Mouse (Mus musculus) cerebellum, postnatal 36 days (tissue): ENCODE results near the gene Tlk2.

Experiments used
- DNase-seq, 2 experiments: peaks; one replicate each; pipeline ENCODE4 v3.0.0; 2021 to 2022; ENCODE audit warnings: mixed read lengths in 2 of 2

Tlk2 gene

DNA sequence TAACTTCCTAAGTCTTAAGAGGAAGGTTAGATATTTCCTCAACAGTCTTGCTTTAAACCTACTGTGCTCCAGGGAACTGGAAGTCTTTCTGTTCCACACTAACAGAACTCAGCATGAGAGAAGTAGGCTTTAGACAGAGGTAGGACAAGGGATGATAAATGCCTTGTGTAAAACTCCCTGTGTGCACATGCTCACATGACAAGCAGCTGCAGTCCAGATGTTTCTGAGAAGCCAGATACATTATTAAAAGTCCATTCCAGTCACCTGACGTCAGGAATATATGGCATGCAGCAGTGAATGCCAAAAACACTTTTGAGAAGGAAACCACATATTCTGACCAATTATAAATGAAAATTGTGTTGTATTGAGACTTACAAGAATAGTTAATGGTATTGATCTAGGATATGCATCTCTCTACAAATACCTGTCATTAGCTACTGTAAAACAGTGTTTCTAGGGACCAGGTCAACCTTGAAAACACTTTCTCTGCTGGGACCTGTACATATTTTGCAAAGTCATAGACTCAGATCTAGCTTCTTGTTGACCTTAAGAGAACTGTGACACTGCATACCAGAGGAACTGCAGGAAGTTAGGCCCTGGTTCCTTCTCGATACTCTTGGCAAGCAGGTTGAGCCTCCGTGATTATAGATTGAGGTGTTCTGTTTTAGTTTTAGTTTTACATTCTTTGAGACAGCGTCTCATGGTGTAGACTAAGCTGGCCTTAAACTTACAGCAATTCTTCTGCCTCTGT, 83.2 kb downstream of the Tlk2 start:
- no peak for DNase-seq

- no peak for DNase-seq
These were observed 85.9 kb downstream of the Tlk2 start for GRCm38 (mm10) chr11:105264506-105264905.

DNA sequence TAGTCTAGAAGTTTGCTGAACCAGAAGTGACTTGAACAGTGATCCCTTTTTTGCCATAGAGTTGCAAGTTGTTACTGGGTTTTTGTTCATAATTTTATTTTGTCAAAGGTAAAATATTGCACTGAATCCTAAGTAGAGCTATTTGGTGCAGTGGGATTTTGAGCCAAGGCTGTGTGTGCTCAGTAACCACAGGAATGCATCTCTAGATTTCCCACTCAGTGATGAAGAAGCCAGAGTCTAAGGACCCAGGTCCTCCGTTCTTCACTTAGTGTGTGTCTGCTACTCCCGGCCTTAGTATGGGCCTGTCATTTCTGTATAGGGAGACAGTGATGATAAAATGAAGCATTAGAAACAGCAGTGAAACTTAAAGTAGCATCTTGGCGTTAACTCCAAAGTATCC, 86.4 kb downstream of the Tlk2 start:
- DNase-seq: no peak

- peak; percentile 43 to 71 for DNase-seq
These were observed 91.5 kb downstream of the Tlk2 start for GRCm38 (mm10) chr11:105270155-105270554.

- DNase-seq: no peak
These were observed 101.8 kb downstream of the Tlk2 start for GRCm38 (mm10) chr11:105280456-105280855.

GRCm38 (mm10) chr11:105281291-105281690, 102.7 kb downstream of the Tlk2 start:
- no peak for DNase-seq

DNA sequence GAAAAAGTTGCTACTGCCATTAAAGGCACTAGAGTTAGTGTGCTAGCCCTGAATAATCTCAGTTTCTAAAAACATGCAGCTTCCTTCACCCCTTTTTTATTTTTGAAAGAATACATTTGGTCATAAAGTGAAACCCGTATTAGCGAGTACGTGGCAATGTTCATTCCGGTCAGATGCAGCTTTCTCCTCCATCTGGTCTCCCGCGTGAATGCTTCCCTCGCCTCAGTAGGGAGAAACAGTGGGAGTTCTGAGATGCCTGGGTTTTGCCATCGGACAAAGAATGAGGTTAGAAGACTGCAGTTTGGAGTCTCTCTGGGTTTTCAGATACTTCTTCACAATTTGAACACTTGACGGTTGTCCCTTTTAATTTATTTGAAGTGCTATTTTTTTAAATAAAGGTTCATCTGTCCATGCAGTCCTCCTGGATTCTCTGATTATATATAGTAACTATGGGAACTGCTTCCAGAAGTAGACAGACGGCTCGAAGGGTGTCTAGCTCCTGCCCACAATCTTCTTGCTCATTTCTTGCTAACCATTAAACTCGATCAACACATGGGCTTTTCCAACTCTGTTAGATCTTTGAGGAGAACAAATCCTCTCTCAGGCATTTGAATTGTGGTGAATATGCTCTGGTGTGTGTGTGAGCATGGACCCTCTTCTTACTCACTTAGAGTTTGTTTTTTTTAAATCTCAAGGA, 103.3 kb downstream of the Tlk2 start:
- peak; percentile 24 to 30 for DNase-seq

- DNase-seq: peak in 1 of 2 experiments; percentile 13
These were observed 103.9 kb downstream of the Tlk2 start for GRCm38 (mm10) chr11:105282460-105282859.

DNA sequence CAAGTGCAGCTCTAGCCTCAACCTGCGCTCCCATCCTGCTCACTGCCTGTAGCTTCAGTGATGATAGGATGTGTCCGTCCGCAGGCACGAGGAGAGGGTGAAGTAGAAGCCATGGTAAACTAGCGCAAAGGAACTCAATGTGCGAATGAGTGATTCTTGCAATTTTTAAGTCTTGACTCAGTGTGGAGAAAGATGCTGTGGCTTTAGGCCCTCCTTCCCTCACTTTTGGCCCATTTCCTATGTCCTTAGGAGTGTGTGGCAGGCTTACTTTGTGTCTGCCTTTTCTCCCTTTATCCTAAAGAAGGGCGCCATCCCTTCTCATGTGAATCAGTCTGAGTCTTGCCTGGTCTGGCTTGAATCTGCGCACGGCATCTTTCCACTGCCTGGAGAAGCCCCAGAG, 104.4 kb downstream of the Tlk2 start:
- no peak for DNase-seq

DNA sequence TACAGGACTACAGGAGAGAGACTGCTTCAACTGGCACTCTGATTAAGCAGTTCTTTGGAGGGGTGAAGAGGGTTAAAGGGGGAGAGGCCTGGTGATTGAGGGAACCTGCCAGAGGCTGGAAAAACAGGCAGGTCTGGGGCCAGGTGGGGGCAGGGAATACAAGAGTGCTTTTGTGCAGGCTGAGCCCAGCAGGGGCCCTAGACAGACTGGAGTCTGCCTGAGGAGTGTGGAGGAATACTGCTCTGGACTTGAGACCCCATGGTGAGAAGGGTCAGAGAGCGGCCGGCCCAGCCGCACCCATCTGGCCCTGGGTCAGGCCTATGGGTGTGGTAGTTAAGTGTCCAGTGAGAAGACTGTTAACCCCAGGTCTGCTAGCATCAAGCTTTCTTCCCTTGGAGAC, 107.1 kb downstream of the Tlk2 start:
- no peak for DNase-seq

GRCm38 (mm10) chr11:105289403-105289802, 110.8 kb downstream of the Tlk2 start:
- DNase-seq: no peak

- no peak for DNase-seq
These were observed 113.1 kb downstream of the Tlk2 start for GRCm38 (mm10) chr11:105291681-105292123.

DNA sequence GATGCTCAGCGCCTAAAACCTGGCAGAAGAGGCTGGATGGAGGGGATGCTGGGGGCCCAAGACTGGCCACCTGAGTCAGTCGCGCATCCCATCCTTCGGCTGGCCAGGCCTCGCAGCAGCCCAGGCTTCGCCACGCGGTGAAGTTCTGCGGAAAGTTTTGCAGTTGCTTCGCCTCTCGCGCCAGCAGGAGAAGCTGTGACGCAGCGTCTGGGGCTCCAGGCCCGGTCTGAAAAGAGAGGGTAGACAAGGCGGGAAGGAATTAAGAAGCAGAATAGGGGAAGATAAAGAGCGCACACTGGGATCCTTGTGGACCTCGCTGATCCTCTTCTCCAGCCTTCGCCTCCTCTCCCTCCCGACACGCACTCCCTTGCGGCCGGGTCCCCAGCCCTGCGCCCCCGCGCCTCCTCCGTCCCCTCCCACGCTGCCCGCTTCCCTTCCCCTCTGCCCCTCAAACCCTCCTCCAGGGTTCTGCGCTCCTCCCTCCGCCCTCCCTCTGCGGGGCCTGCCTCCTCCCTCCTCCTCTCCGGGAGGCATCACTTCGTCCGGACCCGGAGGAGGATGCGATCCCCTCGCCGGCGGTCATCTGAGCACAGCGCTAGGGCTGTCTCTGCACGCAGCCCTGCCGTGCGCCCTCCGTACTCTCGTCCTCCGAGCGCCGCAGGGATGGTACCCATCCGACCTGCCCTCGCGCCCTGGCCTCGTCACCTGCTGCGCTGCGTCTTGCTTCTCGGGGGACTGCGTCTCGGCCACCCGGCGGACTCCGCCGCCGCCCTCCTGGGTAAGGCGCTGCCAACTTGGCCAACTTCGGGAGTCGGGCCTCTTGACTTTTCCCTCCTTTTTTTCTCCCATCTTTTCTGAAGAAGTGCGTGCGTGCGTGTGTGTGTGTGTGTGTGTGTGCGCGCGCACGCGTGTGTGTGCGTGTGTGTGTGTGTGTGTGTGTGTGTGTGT, 113.8 kb downstream of the Tlk2 start, which contains the start of gene Mrc2:
Gene Mrc2 (plus strand): TSS at position 520 of the 948 bp plus-strand sequence.
- DNase-seq: peak in 1 of 2 experiments; percentile 10

DNA sequence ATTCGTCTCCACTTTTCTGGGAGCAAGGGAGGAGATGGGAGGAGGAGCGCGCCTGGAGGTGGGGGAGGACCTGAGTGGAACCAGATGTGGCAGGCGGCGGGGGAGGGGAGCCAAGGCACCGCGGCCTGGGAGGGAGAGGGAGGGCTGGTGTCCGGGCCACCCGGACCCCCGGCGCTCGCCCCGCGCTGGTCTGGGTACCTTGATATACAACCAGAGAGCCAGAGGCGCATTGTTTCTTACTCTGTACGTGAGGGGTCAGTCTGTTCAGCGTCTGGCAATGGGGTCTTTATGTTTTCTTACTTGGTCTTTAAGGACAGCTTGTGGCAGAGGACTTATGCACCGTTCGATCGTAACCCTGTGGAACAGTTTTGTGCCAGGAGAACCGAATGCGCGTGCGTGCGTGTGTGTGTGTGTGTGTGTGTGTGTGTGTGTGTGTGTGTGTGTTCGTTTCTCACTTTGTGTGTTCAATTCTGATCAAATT, 114.5 kb downstream of the Tlk2 start:
- no peak for DNase-seq

DNA sequence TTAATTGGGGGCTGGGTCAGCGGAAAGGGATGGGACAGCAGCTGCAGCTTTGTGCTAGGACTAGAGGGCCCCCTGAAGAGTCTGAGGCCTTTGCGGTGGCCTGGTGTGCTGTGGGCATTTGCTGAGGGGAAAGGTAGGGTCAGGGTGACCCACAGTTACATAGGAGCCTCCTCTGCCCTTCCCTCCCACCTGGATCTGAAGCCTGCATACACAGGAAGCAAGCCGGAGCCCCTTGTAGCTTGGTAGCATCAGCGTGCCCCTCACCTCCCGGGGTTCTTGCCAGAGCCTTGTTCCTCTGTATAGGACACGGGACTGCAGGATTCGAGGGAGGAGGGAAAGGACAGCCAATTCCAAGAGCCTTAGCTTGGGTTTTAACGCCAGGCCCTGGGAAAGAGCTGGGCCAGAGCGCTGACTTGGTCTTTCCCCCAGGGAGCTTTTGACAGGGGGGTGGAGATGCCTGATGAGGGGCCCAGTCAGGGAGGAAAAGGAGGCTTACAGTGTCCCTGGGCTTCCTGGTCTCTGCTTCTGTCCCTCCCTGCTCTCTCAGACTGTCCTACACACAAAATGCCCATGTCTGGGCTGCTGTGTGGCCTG, 115.4 kb downstream of the Tlk2 start:
- DNase-seq: no peak

GRCm38 (mm10) chr11:105296084-105296483, 117.5 kb downstream of the Tlk2 start:
- DNase-seq: no peak

DNA sequence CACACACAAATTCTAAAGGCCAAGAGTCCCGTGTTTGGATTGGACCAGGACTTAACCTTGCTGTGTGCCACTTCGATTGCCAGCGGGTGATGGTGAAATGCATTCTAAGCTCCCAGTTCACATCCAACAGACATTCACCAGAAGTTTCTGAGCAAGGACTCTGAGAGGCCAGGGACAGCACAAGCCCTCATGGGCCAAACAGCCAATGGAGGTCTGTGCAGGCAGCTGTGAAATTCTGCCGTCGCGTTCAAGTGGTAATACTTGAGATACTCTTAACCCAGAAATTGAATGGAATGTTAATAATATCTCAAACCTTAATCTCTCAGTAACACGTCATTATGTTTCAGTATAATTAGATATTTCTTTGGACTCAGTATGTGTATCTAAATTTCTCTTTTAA, 131.6 kb downstream of the Tlk2 start:
- no peak for DNase-seq

GRCm38 (mm10) chr11:105311291-105311975, 132.8 kb downstream of the Tlk2 start:
- DNase-seq: no peak

DNA sequence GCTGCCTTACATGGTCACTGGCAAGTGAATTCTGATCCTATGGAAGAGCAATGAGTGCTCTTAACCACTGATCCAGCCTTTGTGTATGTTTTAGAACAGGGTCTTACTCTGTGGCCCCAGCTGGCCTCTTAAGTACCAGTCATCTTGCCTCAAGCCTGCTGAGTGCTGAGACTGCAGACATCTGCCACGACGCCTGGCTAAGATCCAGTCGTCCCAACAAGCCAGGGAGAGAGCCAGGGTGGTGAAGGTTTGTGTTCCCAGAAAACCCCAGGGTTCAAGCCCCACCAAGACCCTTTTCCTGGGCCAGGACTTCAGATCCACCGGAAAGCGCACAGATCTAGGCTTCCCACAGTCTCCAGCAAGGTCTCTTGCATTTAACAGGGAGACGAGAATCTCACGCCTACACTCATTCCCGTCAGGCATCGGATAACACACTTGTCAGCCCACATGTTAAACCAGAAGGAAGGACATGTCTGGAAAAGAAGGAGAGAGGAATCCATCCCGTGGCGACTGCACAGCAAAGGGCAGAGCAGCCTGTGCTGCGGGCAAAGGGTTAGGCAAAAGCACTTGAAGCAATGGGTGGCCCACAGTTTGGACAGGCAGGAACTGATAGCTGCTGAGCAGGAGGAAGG, 133.8 kb downstream of the Tlk2 start:
- DNase-seq: no peak

GRCm38 (mm10) chr11:105312972-105313632, 134.5 kb downstream of the Tlk2 start:
- no peak for DNase-seq

GRCm38 (mm10) chr11:105313633-105314014, 135.0 kb downstream of the Tlk2 start:
- no peak for DNase-seq
